Mouse (Mus musculus) kidney, adult 2 months (tissue): ENCODE measurements around the gene Cbarp.

ENCODE experiments used
- CTCF ChIP-seq: fragments of 200-500 bp; conservative IDR thresholded peaks from 2 replicates; pipeline ENCODE4 v1.5.1; 2011; ENCODE audit warnings: low read depth, mild to moderate bottlenecking, control low read depth, low read length, moderate library complexity, mixed read lengths; ENCODE audit not compliant: insufficient read depth, insufficient read length
- POLR2A ChIP-seq: fragments of 200-500 bp; IDR thresholded peaks from one replicate; pipeline ENCODE4 v1.6.1; 2011; ENCODE audit warnings: low read depth, low read length, control low read depth

DNA sequence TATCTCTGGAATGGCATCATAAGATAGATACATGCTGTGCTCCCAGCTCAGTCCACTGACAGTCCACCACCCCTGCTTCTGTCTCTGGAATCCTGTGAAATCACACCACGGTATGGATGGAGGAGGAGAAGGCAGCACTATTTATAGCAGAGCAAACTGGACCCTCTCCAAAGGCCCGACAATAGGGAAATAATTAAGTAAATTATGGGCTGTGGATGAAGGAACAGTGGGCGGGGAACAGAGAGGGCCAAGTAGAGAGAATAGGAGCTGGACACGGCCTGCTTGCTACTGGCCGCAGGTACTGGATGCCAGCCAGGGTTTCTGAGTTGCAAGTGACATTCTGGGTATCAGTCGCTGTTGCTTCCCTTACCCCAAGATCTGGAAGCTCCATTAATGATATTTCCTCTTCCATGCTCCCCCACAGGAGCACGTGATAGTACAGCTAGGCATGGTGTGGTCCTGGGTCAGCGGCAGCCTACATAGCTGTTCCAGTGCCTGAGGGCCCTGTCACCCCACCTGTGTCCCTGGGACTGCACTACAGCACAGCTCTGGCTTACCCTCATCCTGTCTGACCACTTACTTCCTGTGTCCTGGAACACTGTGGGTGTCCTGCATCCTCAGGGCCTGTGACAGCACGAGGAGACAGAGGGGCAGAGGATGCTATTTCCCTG, 55.7 kb downstream of the Cbarp start:
- TF ChIP-seq POLR2A: no peak
- TF ChIP-seq CTCF: no peak
